Mouse (Mus musculus) bone marrow, adult 2 months (tissue): ENCODE data around the gene Gm36079.
"Not testable (repeated sequence)": the region's sequence is repeated elsewhere in the genome, so short reads cannot be mapped to it uniquely, and the experiment has no call there.

Experiments used
- CTCF ChIP-seq: fragments of 200-500 bp; IDR thresholded peaks from 2 replicates; pipeline ENCODE4 v1.5.1; 2011; ENCODE audit warnings: low read length, control low read depth; ENCODE audit not compliant: control insufficient read depth, insufficient read depth
- POLR2A ChIP-seq: fragments of 200-500 bp; IDR thresholded peaks from 2 replicates; pipeline ENCODE4 v1.6.1; 2011; ENCODE audit warnings: low read depth, mild to moderate bottlenecking, control low read depth, low read length, borderline replicate concordance; ENCODE audit not compliant: control insufficient read depth

- not testable (repeated sequence) for TF ChIP-seq CTCF, POLR2A
Observed at GRCm38 (mm10) chr13:120010068-120010467, 16.7 kb downstream of the Gm36079 start.
